Mouse (Mus musculus) spleen, adult 2 months (tissue): Measurements from ENCODE around the gene Gm20388. TPM values are rescaled to one million over a fixed set of nuclear protein-coding genes. Genes with fewer than 3 reads are reported as not detected.

ENCODE experiments used
- DNase-seq, 2 experiments: peaks; one replicate each; pipeline versions ENCODE4 v3.0.0 to v3.0.0-alpha.2; 2012 to 2021; ENCODE audit warnings: low spot score in 2 of 2, low read depth in 1 of 2
- H3K27ac ChIP-seq: fragments of 200-500 bp; 2 replicates; pipeline ENCODE4 v1.5.1; 2012; ENCODE audit warnings: low read length, inconsistent platforms; ENCODE audit not compliant: insufficient read depth
- H3K27me3 ChIP-seq: fragments of 200-500 bp; 2 replicates; pipeline ENCODE4 v1.6.1; 2012; ENCODE audit warnings: mild to moderate bottlenecking, moderate library complexity, low read length, inconsistent platforms; ENCODE audit not compliant: control insufficient read depth, insufficient read depth
- H3K36me3 ChIP-seq: fragments of 200-500 bp; 2 replicates; pipeline ENCODE4 v1.6.1; 2012; ENCODE audit warnings: mild to moderate bottlenecking, low read length, inconsistent platforms; ENCODE audit not compliant: control insufficient read depth, insufficient read depth
- H3K4me1 ChIP-seq: fragments of 200-500 bp; 2 replicates; pipeline ENCODE4 v1.6.1; 2011; ENCODE audit warnings: inconsistent platforms; ENCODE audit not compliant: control insufficient read depth, insufficient read depth, insufficient read length
- H3K4me3 ChIP-seq: fragments of 200-500 bp; 2 replicates; pipeline ENCODE4 v1.5.1; 2011; ENCODE audit warnings: mild to moderate bottlenecking, inconsistent platforms; ENCODE audit not compliant: insufficient read depth, insufficient read length; ENCODE audit errors: extremely low read depth
- CTCF ChIP-seq: fragments of 200-500 bp; IDR thresholded peaks from 2 replicates; pipeline ENCODE4 v1.5.1; 2011; ENCODE audit warnings: mild to moderate bottlenecking, inconsistent platforms; ENCODE audit not compliant: insufficient read depth, insufficient read length, insufficient replicate concordance; ENCODE audit errors: extremely low read depth
- POLR2A ChIP-seq: fragments of 200-500 bp; IDR thresholded peaks from 2 replicates; pipeline ENCODE4 v1.6.1; 2011; ENCODE audit warnings: low read depth, low read length, inconsistent platforms
- WGBS: fragments of 180-500 bp; shearing (Covaris S2); methylation state at CpG from one replicate; pipeline ENCODE4 v1.1.7; 2018; 5-methylcytosine and 5-hydroxymethylcytosine counted together
- polyA plus RNA-seq: library from polyadenylated mRNA; depleted of rRNA; stranded (reverse); fragments of >200 nt; gene quantifications from 2 replicates; pipeline ENCODE4 v1.2.3, GENCODE M21; 2012

The Gm20388 gene
- polyA plus RNA-seq, 1 experiment: 26.1 TPM

DNA sequence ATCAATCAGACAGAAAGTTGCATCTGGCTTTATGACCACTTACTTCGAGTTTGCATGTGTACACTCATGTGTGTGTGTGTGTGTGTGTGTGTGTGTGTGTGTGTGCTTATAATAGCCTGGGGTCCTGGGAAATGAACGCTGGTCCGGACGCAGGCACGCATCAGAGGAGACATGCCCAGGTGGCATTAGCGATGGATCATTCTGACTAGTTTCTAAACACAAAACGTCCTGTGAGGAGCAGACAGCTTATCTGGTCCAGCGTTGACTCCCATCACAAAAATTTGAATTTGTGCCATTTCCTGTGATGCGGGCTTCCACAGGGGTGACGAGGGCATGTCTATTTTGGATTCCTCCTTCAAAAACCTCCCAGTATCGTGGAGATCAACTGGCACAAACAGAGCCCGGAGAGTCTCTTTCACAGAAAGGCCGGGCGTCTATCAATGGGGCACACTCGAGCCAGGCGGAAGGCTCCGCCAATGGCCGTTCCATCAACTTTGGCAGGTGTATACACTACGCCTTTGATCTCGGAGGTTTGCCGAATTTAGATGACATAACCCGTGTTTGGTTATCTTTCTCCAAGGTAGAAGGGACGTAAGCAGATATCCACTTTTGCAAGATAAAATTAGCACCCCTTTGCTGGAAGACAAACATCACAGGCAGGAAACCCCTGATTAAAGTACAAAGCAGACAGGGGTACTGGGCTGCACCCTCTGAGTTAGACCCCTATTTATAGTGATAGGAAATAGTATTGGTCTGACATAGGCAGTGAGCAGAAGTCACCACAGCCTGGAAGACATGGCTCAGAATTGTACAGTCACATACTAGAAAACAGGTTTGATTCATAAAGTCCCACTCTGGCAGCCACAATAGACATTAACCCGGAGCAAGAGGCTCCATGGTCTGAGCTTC lies 965.6 kb downstream of the Gm20388 start:
- DNase-seq: no peak
- Histone ChIP-seq H3K27me3 (no peaks in the 10 kb centered on the region), H3K36me3 (no peaks in the 10 kb centered on the region), H3K4me1 (no peaks in the 10 kb centered on the region), H3K4me3 (no peak overlapping the region), H3K27ac (no peak overlapping the region)
- 77% methylated on average over 24 of the region's 24 CpGs for WGBS
- TF ChIP-seq POLR2A: no peak
- no peak for TF ChIP-seq CTCF

- no peak overlapping the region for H3K27ac ChIP-seq
- DNase-seq: no peak
- H3K4me3 ChIP-seq: no peak overlapping the region
- H3K4me1 ChIP-seq: no peaks in the 10 kb centered on the region
- no peaks in the 10 kb centered on the region for H3K36me3 ChIP-seq
- no peak for TF ChIP-seq CTCF
- no peak for TF ChIP-seq POLR2A
- H3K27me3 ChIP-seq: 0 out of 2 replicates have a peak, but pooled peaks cover 4% of the 10 kb centered on the region
- WGBS: 58% methylated on average over 7 of the region's 7 CpGs
Observed at GRCm38 (mm10) chr8:120877005-120877404, 966.4 kb downstream of the Gm20388 start.

- no peaks in the 10 kb centered on the region for H3K36me3 ChIP-seq
- H3K27me3 ChIP-seq: peaks cover 17% of the 10 kb centered on the region; the same call in 1 of the 2 replicates
- H3K4me1 ChIP-seq: no peaks in the 10 kb centered on the region
- no peak overlapping the region for H3K4me3 ChIP-seq
- WGBS: 64% methylated on average over 6 of the region's 6 CpGs
- H3K27ac ChIP-seq: no peak overlapping the region
- TF ChIP-seq POLR2A: no peak
- no peak for TF ChIP-seq CTCF
- no peak for DNase-seq
Observed at GRCm38 (mm10) chr8:120879928-120880327, 969.3 kb downstream of the Gm20388 start.

- no peak overlapping the region for H3K27ac ChIP-seq
- no peak overlapping the region for H3K4me3 ChIP-seq
- no peaks in the 10 kb centered on the region for H3K4me1 ChIP-seq
- no peak for DNase-seq
- H3K36me3 ChIP-seq: no peaks in the 10 kb centered on the region
- no peak for TF ChIP-seq POLR2A
- TF ChIP-seq CTCF: no peak
- peaks cover 19% of the 10 kb centered on the region; the same call in 1 of the 2 replicates for H3K27me3 ChIP-seq
- 77% methylated on average over 10 of the region's 10 CpGs for WGBS
Observed at GRCm38 (mm10) chr8:120881634-120882033, 971.0 kb downstream of the Gm20388 start.

DNA sequence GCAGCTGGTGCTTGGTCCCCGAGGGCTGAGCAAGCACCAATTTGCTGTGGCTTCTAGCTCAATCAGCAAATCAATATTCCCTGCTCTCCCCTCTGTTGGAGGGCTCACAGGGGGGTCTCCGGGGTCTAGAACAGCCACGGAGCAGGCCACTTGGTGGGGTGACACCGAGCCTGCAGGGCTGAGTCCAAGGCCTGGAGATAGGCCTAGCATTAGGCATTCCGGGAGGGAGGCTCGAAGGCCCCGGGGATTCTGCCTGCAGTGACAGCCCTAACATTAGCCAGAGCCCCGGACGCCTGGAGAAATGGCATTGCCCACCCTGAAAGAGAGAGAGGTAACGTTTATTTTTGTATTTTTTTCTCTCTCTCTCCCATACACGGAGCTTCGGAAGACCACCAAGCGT lies 972.0 kb downstream of the Gm20388 start:
- DNase-seq: no peak
- TF ChIP-seq CTCF: no peak
- Histone ChIP-seq H3K4me3 (no peak overlapping the region), H3K27ac (no peak overlapping the region), H3K36me3 (no peaks in the 10 kb centered on the region), H3K27me3 (peaks cover 25% of the 10 kb centered on the region), H3K4me1 (no peaks in the 10 kb centered on the region)
- 31% methylated on average over 13 of the region's 13 CpGs for WGBS

DNA sequence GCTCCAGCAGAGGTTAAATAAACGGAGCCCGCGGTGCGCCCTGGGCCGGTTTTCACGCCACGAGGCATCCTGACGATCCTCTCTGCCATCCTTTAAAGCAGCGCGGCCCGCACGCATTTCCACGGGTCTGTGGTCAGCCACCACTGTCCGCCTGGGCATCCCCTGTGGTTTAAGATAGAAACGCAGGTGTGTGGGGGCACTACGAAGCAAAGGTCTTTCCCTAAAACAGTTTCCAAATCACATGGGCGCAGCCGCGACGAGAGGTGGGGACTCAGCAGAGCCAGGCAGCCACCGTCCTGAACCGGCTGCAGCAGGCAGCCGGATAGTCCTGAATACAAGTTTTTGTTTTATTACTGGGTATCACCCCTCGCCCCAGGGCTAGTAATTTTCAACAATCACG lies 972.7 kb downstream of the Gm20388 start:
- peaks cover 25% of the 10 kb centered on the region for H3K27me3 ChIP-seq
- TF ChIP-seq CTCF (no peak), POLR2A (no peak)

DNA sequence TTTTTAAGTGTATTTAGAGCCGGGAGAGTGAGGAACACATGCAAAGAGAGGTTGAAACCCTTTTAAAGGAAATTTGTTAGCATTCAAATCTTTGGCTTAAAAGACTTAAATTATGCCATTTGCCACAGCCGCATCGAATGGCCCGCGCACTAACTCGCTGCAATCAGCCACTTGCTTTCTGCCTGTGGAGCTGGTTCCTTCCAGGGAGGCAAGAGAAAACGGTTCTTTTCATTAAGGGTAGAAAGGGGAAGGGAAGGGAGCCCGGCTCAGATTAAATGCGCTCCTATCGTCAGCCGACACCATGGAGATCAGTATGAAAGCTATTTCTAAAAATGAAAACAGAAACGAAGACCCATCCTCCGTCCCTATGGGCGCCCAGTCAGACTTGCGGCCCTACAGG lies 973.2 kb downstream of the Gm20388 start:
- H3K27me3 ChIP-seq: peaks cover 25% of the 10 kb centered on the region
- H3K4me3 ChIP-seq: no peak overlapping the region
- no peak for DNase-seq
- H3K4me1 ChIP-seq: no peaks in the 10 kb centered on the region; the same call in 1 of the 2 replicates
- H3K36me3 ChIP-seq: no peaks in the 10 kb centered on the region
- no peak overlapping the region for H3K27ac ChIP-seq
- WGBS: 10% methylated on average over 15 of the region's 15 CpGs
- TF ChIP-seq POLR2A (no peak), CTCF (no peak)

More for the DNA sequence above, 972.7 kb downstream of the Gm20388 start:
- WGBS: 5% methylated on average over 25 of the region's 25 CpGs
- no peaks in the 10 kb centered on the region for H3K36me3 ChIP-seq
- no peak for DNase-seq
- H3K4me1 ChIP-seq: no peaks in the 10 kb centered on the region; the same call in 1 of the 2 replicates
- H3K27ac ChIP-seq: no peak overlapping the region
- H3K4me3 ChIP-seq: no peak overlapping the region
